Mouse (Mus musculus): ENCODE measurements around the gene Gm20683. TPM values are rescaled to one million over a fixed set of nuclear protein-coding genes. Genes with fewer than 3 reads are reported as not detected.

The Gm20683 gene
- polyA plus RNA-seq, 1 experiment from 2014 or later, result 2.9 TPM

DNA sequence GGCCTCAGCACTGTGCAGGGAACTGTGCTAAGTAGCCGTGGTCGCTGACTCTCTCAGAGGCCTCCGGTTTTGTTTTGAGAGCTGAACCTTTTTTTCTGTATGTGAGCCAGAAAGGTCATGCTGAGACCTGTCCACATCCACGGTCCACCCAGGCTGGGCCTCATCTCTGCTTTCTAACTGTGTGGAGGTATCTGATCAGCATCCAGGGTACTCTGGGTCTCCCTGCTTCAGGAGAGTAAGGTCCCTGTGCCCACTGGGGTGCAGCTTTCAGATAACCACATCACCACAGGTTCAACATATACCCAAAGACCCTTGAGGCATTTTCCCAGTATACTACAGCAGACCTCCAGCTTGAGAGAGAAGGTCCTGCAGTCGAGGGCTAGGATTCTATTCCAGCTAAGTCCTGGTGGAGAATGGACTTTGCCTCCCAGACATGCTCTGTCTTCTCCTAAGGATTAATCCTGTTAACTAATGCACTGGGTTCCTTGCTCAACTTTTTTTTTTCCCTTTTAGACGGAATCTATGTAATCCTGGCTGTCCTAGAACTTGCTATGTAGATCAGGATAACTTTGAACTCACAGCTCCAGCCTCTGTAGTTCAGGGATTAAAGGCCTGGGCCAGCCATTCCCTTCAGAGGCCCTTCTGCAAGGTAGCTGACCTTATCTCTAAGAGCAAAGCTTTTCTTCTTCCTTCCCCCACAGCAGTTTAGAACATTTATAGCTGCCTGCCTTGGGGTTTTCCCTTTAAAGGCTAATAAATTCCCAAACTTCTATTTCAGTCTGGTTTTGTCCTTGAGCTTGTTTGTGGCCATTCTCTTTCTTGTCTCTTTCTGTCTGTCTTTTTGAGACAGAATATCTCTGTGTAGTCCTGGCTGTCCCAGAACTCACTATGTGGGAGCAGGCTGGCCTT, 20.4 kb upstream of the Gm20683 start:
- WGBS, result 11% methylated on average over 6 of the region's 6 CpGs
- Histone ChIP-seq H3K4me2 (ENCODE audit: low read depth) (peak overlapping the region; percentile 88), H3K27ac (ENCODE audit: low read depth, low read length) (peak overlapping the region; percentile 76), H3K4me1 (ENCODE audit: control insufficient read depth, insufficient read depth, low read length) (peaks cover 11% of the 10 kb centered on the region), H3K9ac (ENCODE audit: low read length) (peak overlapping the region; percentile 84), H3K36me3 (ENCODE audit: control insufficient read depth, insufficient read depth, low read length) (no peaks in the 10 kb centered on the region; the same call in 1 of the 2 replicates), H3K9me3 (ENCODE audit: control insufficient read depth, low read length) (no peaks in the 10 kb centered on the region), H3K4me3 (ENCODE audit: low read depth, low read length) (peak overlapping the region; percentile 60), H3K27me3 (ENCODE audit: control insufficient read depth, insufficient read depth, low read length) (no peaks in the 10 kb centered on the region)
- ATAC-seq (ENCODE audit: insufficient read depth, low FRiP score, low TSS enrichment), result no peak
- DNase-seq (ENCODE audit: low spot score), result no peak

DNA sequence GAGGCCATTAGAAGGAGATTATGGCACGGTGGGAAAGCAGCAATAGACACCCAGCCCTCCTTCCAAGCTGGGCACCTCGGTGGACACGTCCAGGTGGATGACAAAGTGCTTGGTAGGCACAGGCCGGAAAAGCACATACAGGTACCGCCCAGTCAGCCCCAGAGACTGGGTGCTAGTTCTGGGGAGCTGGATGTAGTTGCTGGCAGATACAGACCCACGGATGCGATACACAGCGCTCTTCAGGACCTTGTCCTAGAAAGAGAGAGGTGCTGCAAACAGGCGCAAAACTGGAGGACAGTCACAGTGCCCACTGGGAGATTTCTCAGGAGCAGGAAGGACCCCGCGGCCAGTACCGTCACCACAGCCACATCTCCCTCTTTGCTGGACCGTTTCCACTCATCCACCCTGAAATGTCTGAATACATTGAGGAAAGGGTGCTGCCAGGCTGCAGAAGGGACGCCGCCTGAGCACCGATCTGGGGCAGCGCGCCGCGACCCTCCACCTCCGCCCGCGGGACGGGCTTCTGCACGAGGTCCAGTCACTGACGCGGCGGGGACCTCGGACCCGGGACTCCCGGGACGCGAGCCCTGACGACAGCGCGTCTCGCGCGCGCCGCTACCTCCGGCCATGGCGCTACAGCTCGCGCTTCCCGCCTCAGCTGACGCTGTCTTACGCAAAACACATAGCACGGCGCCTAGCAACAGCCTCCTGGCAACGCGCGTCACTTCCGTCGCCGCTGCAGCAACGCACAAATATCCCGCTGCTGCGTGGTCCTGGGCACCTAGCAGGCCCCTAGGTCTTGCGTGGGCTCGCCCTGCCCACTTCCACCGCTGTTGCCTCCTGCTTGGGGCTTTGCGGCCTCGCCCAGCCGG, 19.5 kb upstream of the Gm20683 start, which contains the start of gene Wdr90:
Wdr90 (minus strand) TSS at position 670 of the 872 bp plus-strand sequence.
- WGBS, result 4% methylated on average over 65 of the region's 65 CpGs

DNA sequence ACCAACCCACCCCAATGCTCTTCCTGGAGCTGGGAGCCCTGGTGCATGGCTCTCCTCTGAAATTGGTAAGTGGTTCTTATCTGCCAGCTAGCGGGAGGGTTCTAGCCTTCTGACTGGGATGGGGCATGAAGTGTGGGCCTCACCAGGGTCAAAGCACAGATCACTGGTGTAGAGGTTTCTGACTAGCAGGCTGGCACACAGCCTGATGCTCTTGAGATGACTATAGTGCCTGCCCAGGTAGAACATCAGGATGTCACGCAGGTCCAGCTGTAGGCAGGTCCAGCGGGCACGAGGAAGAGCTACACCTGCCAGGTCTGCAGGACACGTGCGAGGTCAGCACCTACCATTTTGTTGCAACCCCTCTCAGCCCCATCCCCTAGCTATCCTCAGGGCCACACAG, 18.7 kb upstream of the Gm20683 start:
- H3K4me1 ChIP-seq (ENCODE audit: control insufficient read depth, insufficient read depth, low read length), result peaks cover 11% of the 10 kb centered on the region
- no peak overlapping the region for H3K27ac ChIP-seq (ENCODE audit: low read depth, low read length)
- H3K27me3 ChIP-seq (ENCODE audit: control insufficient read depth, insufficient read depth, low read length), result no peaks in the 10 kb centered on the region
- H3K4me3 ChIP-seq (ENCODE audit: low read depth, low read length), result 0 out of 2 replicates have a peak overlapping the region, but pooled peaks have one; percentile 60
- H3K9me3 ChIP-seq (ENCODE audit: control insufficient read depth, low read length), result no peaks in the 10 kb centered on the region
- no peaks in the 10 kb centered on the region; the same call in 1 of the 2 replicates for H3K36me3 ChIP-seq (ENCODE audit: control insufficient read depth, insufficient read depth, low read length)
- ATAC-seq (ENCODE audit: insufficient read depth, low FRiP score, low TSS enrichment) (no peak), DNase-seq (ENCODE audit: low spot score) (no peak)
- H3K4me2 ChIP-seq (ENCODE audit: low read depth), result peak overlapping the region; percentile 88
- peak overlapping the region; percentile 84 for H3K9ac ChIP-seq (ENCODE audit: low read length)
- 87% methylated on average over 6 of the region's 6 CpGs for WGBS

More for the DNA sequence above, 19.5 kb upstream of the Gm20683 start, which contains the start of gene Wdr90:
- ATAC-seq (ENCODE audit: insufficient read depth, low FRiP score, low TSS enrichment), result peak; percentile 92
- H3K27ac ChIP-seq (ENCODE audit: low read depth, low read length), result peak within 1 kb of the TSS; percentile 76
- H3K4me2 ChIP-seq (ENCODE audit: low read depth), result peak within 1 kb of the TSS; percentile 88
- peak within 1 kb of the TSS; percentile 84 for H3K9ac ChIP-seq (ENCODE audit: low read length)
- no peaks in the 10 kb centered on the region for H3K27me3 ChIP-seq (ENCODE audit: control insufficient read depth, insufficient read depth, low read length)
- H3K4me1 ChIP-seq (ENCODE audit: control insufficient read depth, insufficient read depth, low read length), result peaks cover 11% of the 10 kb centered on the region
- H3K36me3 ChIP-seq (ENCODE audit: control insufficient read depth, insufficient read depth, low read length), result no peaks in the 10 kb centered on the region; the same call in 1 of the 2 replicates
- DNase-seq (ENCODE audit: low spot score), result peak; percentile 95
- H3K9me3 ChIP-seq (ENCODE audit: control insufficient read depth, low read length), result no peaks in the 10 kb centered on the region
- H3K4me3 ChIP-seq (ENCODE audit: low read depth, low read length), result peak within 1 kb of the TSS; percentile 60

DNA sequence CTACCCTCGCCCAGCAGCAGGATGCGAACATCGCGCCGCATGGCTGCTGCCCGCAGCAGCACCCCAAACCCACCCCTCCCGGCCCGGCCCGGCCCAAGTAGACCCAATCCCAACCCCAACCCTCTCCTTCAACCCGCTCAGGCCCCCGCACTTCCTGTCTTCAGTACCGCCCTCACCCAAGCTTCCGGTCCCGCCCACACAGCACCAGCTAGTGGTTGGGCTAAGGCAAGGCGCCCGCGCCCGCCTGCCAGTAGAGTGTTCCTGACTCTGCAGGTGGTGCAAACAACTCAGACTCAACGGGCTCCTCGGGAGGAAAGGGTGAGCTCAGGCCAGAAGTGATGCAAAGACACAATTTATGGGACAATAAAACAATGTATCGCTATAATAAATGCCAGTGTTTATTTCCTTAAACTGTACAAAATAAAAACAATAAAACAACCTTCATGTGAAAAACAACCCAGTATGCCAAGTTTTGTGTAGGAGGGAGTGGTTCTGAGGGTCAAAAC, 2.9 kb upstream of the Gm20683 start, which contains the start of gene Rhot2:
Rhot2 (minus strand) TSS at position 456 of the 506 bp plus-strand sequence.
- DNase-seq (ENCODE audit: low spot score), result peak; percentile 91
- ATAC-seq (ENCODE audit: insufficient read depth, low FRiP score, low TSS enrichment), result peak; percentile 92
- Histone ChIP-seq H3K9ac (ENCODE audit: low read length) (peak within 1 kb of the TSS; percentile 81), H3K27me3 (ENCODE audit: control insufficient read depth, insufficient read depth, low read length) (no peaks in the 10 kb centered on the region), H3K4me1 (ENCODE audit: control insufficient read depth, insufficient read depth, low read length) (peaks cover 8% of the 10 kb centered on the region; the same call in 1 of the 2 replicates), H3K36me3 (ENCODE audit: control insufficient read depth, insufficient read depth, low read length) (peaks cover 19% of the 10 kb centered on the region), H3K4me3 (ENCODE audit: low read depth, low read length) (peak within 1 kb of the TSS; percentile 93), H3K9me3 (ENCODE audit: control insufficient read depth, low read length) (no peaks in the 10 kb centered on the region), H3K4me2 (ENCODE audit: low read depth) (peak within 1 kb of the TSS; percentile 89), H3K27ac (ENCODE audit: low read depth, low read length) (peak within 1 kb of the TSS; percentile 60)
- 1% methylated on average over 18 of the region's 21 CpGs for WGBS

DNA sequence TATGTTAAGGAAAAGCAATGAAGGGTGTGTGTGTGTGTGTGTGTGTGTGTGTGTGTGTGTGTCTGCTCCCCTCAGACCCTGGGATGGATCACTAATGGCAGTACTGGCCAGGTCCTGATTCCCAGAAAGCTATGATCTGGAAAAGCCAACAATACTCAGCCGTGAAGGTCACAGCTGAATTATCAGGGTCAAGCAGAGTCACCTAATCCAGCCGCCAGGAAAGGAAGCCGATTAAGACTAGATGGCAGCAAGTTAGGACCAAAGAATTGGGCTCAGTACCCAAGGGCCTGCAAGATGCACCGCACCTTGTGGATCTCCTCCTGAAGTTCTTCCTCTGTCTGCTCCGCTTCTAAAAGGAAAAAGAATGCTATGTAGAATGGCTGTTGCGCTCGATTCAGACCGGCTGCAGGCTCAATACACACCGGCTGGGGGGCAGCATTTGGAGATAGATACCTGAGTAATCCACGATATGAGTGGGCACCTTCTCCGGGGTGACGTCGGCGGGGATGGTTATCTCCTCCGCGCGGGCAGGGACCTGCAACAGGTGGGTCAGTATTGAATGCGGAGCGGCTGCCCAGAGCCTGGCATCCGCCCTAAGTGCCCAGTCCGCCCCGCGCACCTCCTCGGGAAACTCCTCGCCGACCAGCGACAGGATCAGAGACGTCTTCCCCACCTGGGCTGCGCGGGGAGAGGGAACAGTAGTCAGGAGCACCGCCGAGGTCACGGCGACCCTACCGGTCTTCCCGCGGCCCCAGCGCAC, 2.3 kb upstream of the Gm20683 start:
- Histone ChIP-seq H3K36me3 (ENCODE audit: control insufficient read depth, insufficient read depth, low read length) (peaks cover 23% of the 10 kb centered on the region), H3K4me2 (ENCODE audit: low read depth) (peak overlapping the region; percentile 89), H3K4me3 (ENCODE audit: low read depth, low read length) (peak overlapping the region; percentile 93), H3K9ac (ENCODE audit: low read length) (peak overlapping the region; percentile 81), H3K4me1 (ENCODE audit: control insufficient read depth, insufficient read depth, low read length) (peaks cover 8% of the 10 kb centered on the region; the same call in 1 of the 2 replicates), H3K27ac (ENCODE audit: low read depth, low read length) (peak overlapping the region; percentile 60), H3K27me3 (ENCODE audit: control insufficient read depth, insufficient read depth, low read length) (no peaks in the 10 kb centered on the region), H3K9me3 (ENCODE audit: control insufficient read depth, low read length) (no peaks in the 10 kb centered on the region)
- DNase-seq (ENCODE audit: low spot score) (no peak), ATAC-seq (ENCODE audit: insufficient read depth, low FRiP score, low TSS enrichment) (peak; percentile 11; the same call in 1 of the 2 replicates)
- WGBS, result 4% methylated on average over 38 of the region's 38 CpGs

DNA sequence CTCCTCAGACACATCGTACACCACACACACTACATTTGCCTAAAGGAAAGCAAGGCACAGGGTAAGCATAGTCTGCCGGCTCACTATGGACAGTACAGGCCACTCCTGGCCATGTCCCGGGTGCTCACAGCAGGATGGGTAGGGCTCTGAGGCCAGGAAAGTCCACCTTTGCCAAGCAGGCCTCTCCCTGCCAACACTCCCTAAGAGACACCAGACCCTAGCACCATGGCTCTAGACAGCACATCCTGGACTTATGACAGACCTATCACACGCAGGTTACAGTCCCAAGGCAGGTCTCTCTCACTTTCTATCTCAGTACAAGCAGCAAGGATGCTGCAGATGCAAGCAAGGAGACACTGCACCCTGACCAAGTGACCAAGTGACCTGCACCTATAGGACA, 1.6 kb upstream of the Gm20683 start:
- ATAC-seq (ENCODE audit: insufficient read depth, low FRiP score, low TSS enrichment) (no peak), DNase-seq (ENCODE audit: low spot score) (no peak)
- no peaks in the 10 kb centered on the region for H3K27me3 ChIP-seq (ENCODE audit: control insufficient read depth, insufficient read depth, low read length)
- no peaks in the 10 kb centered on the region for H3K9me3 ChIP-seq (ENCODE audit: control insufficient read depth, low read length)
- no peak overlapping the region; the same call in 1 of the 2 replicates for H3K9ac ChIP-seq (ENCODE audit: low read length)
- no peak overlapping the region for H3K27ac ChIP-seq (ENCODE audit: low read depth, low read length)
- H3K36me3 ChIP-seq (ENCODE audit: control insufficient read depth, insufficient read depth, low read length), result peaks cover 23% of the 10 kb centered on the region
- peak overlapping the region; percentile 89 for H3K4me2 ChIP-seq (ENCODE audit: low read depth)
- peaks cover 10% of the 10 kb centered on the region for H3K4me1 ChIP-seq (ENCODE audit: control insufficient read depth, insufficient read depth, low read length)
- WGBS, result 94% methylated on average over 4 of the region's 4 CpGs
- peak overlapping the region; percentile 93 for H3K4me3 ChIP-seq (ENCODE audit: low read depth, low read length)

DNA sequence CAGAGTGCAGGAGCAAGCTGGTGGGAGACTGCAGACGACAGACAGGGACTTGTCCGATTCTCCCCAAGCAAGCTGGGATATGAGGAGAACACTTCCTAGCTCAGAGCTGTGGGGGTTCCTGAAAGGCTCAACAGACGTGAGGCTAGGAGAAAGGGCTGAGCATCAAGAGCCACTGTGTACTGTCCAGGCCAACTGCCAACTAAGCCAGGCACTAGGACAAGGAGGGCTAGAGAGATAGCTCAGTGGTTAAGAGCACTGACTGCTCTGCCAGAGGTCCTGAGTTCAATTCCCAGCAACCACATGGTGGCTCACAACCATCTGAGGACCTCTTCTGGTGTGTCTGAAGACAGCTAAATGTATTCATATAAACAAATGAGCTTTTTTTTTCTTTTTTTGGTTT, 946 bp upstream of the Gm20683 start:
- DNase-seq (ENCODE audit: low spot score) (no peak), ATAC-seq (ENCODE audit: insufficient read depth, low FRiP score, low TSS enrichment) (no peak)
- Histone ChIP-seq H3K4me2 (ENCODE audit: low read depth) (no peak overlapping the region), H3K27me3 (ENCODE audit: control insufficient read depth, insufficient read depth, low read length) (no peaks in the 10 kb centered on the region), H3K9me3 (ENCODE audit: control insufficient read depth, low read length) (no peaks in the 10 kb centered on the region), H3K4me1 (ENCODE audit: control insufficient read depth, insufficient read depth, low read length) (peaks cover 16% of the 10 kb centered on the region), H3K27ac (ENCODE audit: low read depth, low read length) (no peak overlapping the region), H3K4me3 (ENCODE audit: low read depth, low read length) (no peak overlapping the region), H3K36me3 (ENCODE audit: control insufficient read depth, insufficient read depth, low read length) (peaks cover 23% of the 10 kb centered on the region), H3K9ac (ENCODE audit: low read length) (no peak overlapping the region)
- 85% methylated on average over 3 of the region's 3 CpGs for WGBS
